Mouse (Mus musculus) v-Abl transformed pro-B cells (cell line): ENCODE results near the gene Gprc5a.

Experiments
- in situ Hi-C, 2 experiments: fragments of 400-800 bp; cut with MboI; formaldehyde crosslinking; loops; one replicate each; pipeline ENCODE4 v1.15.1; 2025; ENCODE audit not compliant: unreplicated experiment in 2 of 2

Gene Gprc5a

GRCm38 (mm10) chr6:135065236-135065957, at the start of gene Gprc5a:
TSS of gene Gprc5a (plus strand) at chr6:135065651.
- in situ Hi-C loops, result no loop called here

- in situ Hi-C loops, result no loop called here
Measured at GRCm38 (mm10) chr6:135017211-135017610, 48.2 kb upstream of the Gprc5a start.

- in situ Hi-C loops, result no loop called here
Measured at GRCm38 (mm10) chr6:135019564-135019963, 45.9 kb upstream of the Gprc5a start.

GRCm38 (mm10) chr6:135021633-135022032, 43.8 kb upstream of the Gprc5a start:
- in situ Hi-C loops, result loop anchor here in 1 of 2 experiments (10.0 kb wide), 1 partner anchor 123 kb away; no protein-coding TSS in a partner anchor

GRCm38 (mm10) chr6:135023379-135023778, 42.1 kb upstream of the Gprc5a start:
- in situ Hi-C loops, result loop anchor here in 1 of 2 experiments (10.0 kb wide), 1 partner anchor 121 kb away; no protein-coding TSS in a partner anchor

- in situ Hi-C loops, result loop anchor here in 1 of 2 experiments (10.0 kb wide), 1 partner anchor 120 kb away; no protein-coding TSS in a partner anchor
Measured at GRCm38 (mm10) chr6:135024781-135025420, 40.5 kb upstream of the Gprc5a start.

- in situ Hi-C loops, result loop anchor here in 1 of 2 experiments (10.0 kb wide), 1 partner anchor 119 kb away; no protein-coding TSS in a partner anchor
Measured at GRCm38 (mm10) chr6:135026232-135026631, 39.2 kb upstream of the Gprc5a start.

- in situ Hi-C loops, result loop anchor here in 1 of 2 experiments (10.0 kb wide), 1 partner anchor 118 kb away; no protein-coding TSS in a partner anchor
Measured at GRCm38 (mm10) chr6:135026755-135027154, 38.7 kb upstream of the Gprc5a start.

- in situ Hi-C loops, result loop anchor here in 1 of 2 experiments (10.0 kb wide), 1 partner anchor 116 kb away; no protein-coding TSS in a partner anchor
Measured at GRCm38 (mm10) chr6:135029246-135029645, 36.2 kb upstream of the Gprc5a start.

GRCm38 (mm10) chr6:135038674-135039073, 26.8 kb upstream of the Gprc5a start:
- in situ Hi-C loops, result no loop called here

- in situ Hi-C loops, result no loop called here
Measured at GRCm38 (mm10) chr6:135040275-135040871, 25.1 kb upstream of the Gprc5a start.

- in situ Hi-C loops, result no loop called here
Measured at GRCm38 (mm10) chr6:135041930-135042329, 23.5 kb upstream of the Gprc5a start.

GRCm38 (mm10) chr6:135047276-135047675, 18.2 kb upstream of the Gprc5a start:
- in situ Hi-C loops, result no loop called here

- in situ Hi-C loops, result no loop called here
Measured at GRCm38 (mm10) chr6:135048509-135048908, 16.9 kb upstream of the Gprc5a start.

- in situ Hi-C loops, result no loop called here
Measured at GRCm38 (mm10) chr6:135048956-135049355, 16.5 kb upstream of the Gprc5a start.

- in situ Hi-C loops, result no loop called here
Measured at GRCm38 (mm10) chr6:135053789-135054188, 11.7 kb upstream of the Gprc5a start.

GRCm38 (mm10) chr6:135055882-135056281, 9.6 kb upstream of the Gprc5a start:
- in situ Hi-C loops, result no loop called here

- in situ Hi-C loops, result no loop called here
Measured at GRCm38 (mm10) chr6:135060728-135061127, 4.7 kb upstream of the Gprc5a start.

- in situ Hi-C loops, result no loop called here
Measured at GRCm38 (mm10) chr6:135064621-135065020, 830 bp upstream of the Gprc5a start.

- in situ Hi-C loops, result no loop called here
Measured at GRCm38 (mm10) chr6:135066795-135067445, 1.5 kb downstream of the Gprc5a start.

- in situ Hi-C loops, result no loop called here
Measured at GRCm38 (mm10) chr6:135068221-135068620, 2.8 kb downstream of the Gprc5a start.
